Mouse (Mus musculus): Measurements from ENCODE around the gene Rps23.
"Not testable (repeated sequence)": the region's sequence is repeated elsewhere in the genome, so short reads cannot be mapped to it uniquely, and the experiment has no call there.

Rps23 gene

DNA sequence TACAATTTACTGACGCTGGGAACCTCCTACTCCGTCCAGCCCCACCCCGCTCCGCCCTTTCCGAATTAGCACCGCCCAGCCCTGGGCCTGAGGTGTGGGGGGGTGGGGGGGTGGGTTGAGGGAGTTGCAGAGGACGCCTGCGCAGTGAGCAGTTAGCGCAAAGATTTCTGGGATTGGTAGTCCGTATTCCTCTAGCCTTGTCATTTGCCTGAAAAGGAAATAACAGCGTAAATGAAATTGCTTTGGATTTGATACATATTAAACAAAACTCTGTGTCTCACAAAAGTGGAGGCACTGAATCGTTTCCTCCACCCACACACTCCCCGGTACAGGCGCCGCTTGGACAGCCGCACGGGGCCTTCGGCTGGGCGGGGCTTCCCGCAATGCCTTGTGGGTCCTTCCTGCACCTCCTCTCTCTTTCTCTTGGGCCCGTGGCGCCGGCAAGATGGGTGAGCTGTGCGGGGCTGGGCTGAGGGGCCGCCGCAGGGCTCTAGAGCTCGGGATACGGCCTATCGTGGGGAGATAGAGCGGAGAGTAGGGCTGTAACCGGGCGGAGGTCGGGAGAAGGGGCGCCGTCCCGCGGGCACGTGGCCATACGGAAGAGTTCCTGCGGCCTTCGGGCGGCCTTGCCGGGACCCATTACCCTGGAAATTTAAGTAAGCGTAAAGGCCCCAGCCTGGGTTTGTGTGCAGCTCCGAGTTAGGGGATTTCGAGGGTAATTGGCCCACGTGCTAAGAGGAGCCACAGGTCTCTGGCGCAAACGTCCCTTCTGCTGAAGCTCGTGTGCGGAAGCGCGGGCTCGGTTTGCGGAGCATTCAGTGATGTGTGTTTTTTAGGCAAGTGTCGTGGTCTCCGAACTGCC is at the start of gene Rps23:
TSS of gene Rps23 (plus strand) at position 208 of the 862 bp plus-strand sequence.
- peak; percentile 93 for DNase-seq (ENCODE audit: low read depth, low spot score)

GRCm38 (mm10) chr13:90881727-90882429 is 40.9 kb upstream of the Rps23 start:
- no peak for DNase-seq (ENCODE audit: low read depth, low spot score)

GRCm38 (mm10) chr13:90885856-90886532 is 36.8 kb upstream of the Rps23 start:
- no peak for DNase-seq (ENCODE audit: low read depth, low spot score)

DNA sequence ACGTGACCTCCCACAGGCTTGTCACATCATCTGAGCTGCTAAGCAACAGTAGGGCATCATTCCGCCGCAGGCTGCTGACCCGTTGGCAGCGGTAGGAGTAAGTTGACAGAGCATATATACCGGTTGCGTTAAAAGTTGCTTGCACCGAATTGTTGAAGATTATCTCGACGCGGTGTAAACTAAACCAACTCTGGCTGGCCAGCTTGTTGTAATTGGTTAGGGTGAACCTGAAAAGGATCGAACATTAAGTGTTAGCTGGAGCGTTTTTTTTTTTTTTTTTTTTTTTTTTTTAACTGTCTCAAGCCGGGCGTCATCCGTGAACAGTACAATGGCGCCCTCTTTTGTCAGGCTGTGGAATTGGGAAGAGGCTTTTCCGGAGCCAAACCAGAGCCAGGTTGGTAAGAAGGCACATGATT is 36.2 kb upstream of the Rps23 start:
- DNase-seq (ENCODE audit: low read depth, low spot score): peak; percentile 81

GRCm38 (mm10) chr13:90890111-90890510 is 32.6 kb upstream of the Rps23 start:
- DNase-seq (ENCODE audit: low read depth, low spot score): no peak

GRCm38 (mm10) chr13:90894819-90895218 is 27.9 kb upstream of the Rps23 start:
- no peak for DNase-seq (ENCODE audit: low read depth, low spot score)

DNA sequence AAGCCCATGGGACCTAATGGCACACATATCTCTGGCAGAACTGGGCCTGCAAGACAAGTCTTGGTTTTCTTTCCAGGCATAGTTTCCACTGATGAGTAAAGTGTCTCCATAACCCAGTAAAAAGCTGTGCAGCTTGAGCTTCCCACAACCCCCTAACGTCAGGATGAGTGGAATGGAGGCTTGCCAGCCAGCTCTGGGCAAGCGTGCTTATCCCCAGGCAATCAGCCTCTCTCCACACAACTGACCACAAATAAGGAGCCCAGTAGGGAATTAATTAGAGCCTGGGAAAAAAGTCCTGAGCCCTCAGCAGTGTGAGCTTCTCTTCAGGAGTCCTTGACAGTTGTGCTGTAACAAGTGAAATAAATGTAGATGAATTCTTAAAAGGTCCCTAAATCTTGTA is 26.7 kb upstream of the Rps23 start:
- no peak for DNase-seq (ENCODE audit: low read depth, low spot score)

DNA sequence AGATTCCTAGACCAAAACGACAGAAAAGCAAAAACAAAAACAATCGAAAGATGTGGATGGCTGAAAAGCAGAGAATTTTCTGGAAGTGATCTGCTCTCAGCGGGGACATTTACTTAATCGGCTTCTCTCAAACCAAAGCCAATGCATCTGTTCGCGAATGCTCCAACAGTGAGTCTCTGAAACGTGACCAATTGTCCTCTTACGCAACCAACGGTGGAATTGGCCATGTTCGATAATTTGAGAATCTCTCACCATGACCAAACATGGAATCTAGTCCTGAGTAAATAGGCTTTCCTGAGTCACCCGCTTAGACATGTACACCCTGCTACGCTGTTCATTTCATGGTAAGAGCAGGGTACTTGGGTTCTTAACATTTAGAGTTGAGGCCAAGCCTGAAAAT is 25.9 kb upstream of the Rps23 start:
- DNase-seq (ENCODE audit: low read depth, low spot score): no peak

DNA sequence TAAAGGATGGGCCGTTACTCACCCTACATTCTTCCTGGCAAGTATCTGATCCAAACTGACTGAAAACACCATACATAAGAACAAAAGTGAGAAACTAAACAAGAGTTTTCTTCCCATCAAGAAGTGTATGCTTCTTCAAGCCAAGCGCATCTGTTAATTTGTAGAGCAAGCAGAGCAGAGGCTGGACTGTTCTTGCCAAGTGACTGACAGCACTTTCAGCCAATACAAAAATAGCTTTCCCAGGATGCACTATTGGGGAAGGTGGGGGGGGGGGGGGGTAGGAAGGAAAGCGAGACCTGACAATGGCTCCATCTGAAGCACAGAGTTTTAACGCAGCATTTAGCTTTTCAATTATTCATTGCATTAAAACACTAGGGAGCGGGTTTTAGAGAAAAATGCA is 17.6 kb upstream of the Rps23 start, which contains the start of gene Atp6ap1l:
TSS of gene Atp6ap1l (minus strand) at position 180 of the 400 bp plus-strand sequence.
- DNase-seq (ENCODE audit: low read depth, low spot score): no peak

GRCm38 (mm10) chr13:90907376-90907775 is 15.4 kb upstream of the Rps23 start:
- DNase-seq (ENCODE audit: low read depth, low spot score): no peak

- no peak for DNase-seq (ENCODE audit: low read depth, low spot score)
Observed at GRCm38 (mm10) chr13:90912760-90913674, 9.7 kb upstream of the Rps23 start.

DNA sequence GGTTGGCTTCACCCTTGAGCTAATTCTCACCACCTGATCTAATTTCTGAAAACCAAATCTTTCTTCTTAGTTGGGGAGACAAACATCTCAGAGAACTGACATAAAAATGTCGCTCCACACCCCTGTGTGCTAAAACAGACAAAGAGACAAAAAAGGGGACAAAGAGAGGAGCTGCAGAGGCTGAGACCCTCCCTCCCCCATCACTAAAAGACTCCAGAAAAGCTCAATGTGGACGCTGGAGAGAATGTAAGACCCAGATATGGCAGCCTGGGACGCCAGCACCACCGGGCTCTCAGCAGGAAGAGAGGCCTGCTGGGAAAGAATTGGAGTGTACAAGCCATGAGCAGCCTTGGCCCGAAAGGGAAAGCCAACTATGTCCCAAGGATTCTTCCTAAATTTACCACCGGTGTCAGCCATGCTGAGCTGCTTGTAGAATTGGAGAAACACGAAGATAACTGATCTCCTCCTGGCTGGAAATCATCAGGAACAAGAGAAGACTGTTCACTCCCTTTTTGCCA is 9.0 kb upstream of the Rps23 start:
- no peak for DNase-seq (ENCODE audit: low read depth, low spot score)

GRCm38 (mm10) chr13:90914721-90915120 is 8.0 kb upstream of the Rps23 start:
- no peak for DNase-seq (ENCODE audit: low read depth, low spot score)

DNA sequence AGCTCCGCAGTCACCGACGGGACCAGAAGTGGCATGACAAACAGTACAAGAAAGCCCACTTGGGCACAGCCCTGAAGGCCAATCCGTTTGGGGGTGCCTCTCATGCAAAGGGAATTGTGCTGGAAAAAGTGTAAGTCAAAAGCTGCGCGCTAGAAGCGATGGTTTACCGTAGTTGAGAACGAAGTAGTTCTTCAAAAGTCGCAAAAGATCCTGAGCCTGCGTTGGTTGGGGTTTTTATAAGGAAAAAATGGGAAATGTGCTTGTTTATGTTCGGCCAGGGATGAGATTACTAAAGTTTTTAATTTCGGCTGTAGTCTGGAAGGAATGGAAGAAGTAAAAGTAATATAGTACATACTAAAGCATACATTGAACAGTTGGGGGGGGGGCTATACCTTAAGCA is 859 bp downstream of the Rps23 start:
- not testable (repeated sequence) for DNase-seq (ENCODE audit: low read depth, low spot score)

- no peak for DNase-seq (ENCODE audit: low read depth, low spot score)
Observed at GRCm38 (mm10) chr13:90924072-90924471, 1.3 kb downstream of the Rps23 start.

GRCm38 (mm10) chr13:90925191-90925590 is 2.4 kb downstream of the Rps23 start:
- no peak for DNase-seq (ENCODE audit: low read depth, low spot score)

DNA sequence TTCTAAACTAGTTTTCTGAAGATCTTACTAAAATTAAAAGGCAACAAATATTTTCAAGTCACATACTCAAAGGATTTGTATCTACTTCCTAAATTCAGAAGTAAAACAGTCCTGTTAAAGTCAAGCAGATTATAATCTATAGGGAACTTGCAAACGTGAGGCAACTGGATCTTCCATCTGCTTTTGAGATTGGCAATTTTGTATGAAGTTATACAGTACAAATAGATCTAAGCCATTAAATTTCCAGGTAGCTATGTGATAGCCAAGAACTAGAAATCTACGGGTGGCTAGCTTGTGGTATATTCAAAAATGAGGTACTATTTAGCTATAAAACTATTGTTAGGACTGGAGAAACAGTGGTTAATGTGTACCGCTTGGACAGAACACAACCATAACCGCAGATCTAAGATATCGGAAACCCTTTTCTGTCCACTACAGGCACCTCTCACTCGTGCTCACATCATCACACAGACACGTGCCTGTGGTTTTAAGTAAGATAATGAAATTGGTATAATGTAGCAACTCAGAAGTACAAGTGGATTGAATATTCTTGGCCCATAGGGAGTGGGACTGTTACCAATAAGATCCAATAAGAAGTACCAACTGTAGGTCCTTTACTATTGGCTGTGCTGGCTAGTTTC is 3.5 kb downstream of the Rps23 start:
- DNase-seq (ENCODE audit: low read depth, low spot score): no peak

DNA sequence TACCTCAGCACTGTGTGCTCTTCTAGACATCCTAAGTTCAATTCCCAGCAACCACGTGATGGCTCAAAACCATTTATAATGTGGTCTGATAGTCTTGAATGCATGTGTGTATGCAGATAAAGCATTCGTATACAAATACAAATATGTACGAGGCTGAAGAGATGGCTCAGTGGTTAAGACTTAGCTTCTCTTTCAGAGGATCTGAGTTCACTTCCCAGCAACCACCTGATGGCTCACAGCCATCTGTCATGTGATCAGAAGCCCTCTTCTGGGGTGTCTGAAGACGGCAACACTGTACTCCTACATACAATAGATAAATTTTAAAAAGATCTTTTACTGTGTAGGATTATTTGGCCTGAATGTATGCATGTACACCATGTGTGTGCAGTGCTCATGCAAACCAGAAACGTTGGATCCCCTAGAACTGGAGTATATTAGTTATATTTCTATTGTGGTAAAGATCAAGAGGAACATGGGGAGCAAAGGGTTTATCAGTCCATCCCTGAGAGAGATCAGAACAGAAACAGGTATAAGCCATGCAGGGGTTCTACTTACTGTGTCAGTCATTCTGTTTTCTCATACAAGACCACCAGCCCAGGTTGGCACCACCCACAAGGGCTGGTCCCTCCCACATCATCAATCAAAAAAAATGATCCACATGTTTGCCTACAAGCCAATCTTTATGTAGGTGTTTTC is 4.3 kb downstream of the Rps23 start:
- no peak for DNase-seq (ENCODE audit: low read depth, low spot score)

DNA sequence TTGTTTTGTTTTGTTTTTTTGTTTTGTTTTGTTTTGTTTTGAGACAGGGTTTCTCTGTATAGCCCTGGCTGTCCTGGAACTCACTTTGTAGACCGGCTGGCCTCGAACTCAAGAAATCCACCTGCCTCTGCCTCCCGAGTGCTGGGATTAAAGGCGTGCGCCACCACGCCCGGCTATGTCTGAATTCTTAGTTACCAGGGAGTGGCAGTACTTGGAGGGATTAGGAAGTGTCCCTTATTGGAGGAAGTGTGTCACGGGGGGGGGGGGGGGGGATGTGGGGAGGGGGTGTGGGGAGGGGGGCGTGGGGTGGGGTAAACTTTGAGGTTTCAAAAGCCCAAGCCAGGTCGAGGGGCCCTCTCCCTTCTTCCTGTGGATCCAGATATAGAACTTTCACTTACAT is 5.5 kb downstream of the Rps23 start:
- DNase-seq (ENCODE audit: low read depth, low spot score): not testable (repeated sequence)

DNA sequence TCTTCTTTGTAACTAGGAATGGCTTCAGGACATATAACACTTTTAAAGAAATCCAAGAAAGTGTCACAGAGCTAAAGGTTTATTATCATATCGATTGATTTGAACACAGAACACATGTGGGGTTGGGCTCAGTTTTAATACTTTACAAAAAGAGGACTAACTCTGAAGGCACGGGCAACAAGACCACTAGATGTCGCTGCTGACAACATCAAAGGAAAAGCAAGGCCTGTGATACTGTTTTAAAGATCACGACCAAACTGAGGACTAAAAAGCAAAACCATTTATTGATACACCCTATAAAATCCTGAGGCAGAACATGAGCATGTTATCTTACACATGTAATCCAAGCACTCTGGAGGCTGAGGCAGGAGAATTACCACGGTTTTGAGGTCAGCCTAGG is 7.1 kb downstream of the Rps23 start:
- peak; percentile 73 for DNase-seq (ENCODE audit: low read depth, low spot score)
